Mouse (Mus musculus): ENCODE results near the gene Nln.
A peak's percentile ranks its signal among the peaks of the same experiment; 100 is the strongest.

The Nln gene

DNA sequence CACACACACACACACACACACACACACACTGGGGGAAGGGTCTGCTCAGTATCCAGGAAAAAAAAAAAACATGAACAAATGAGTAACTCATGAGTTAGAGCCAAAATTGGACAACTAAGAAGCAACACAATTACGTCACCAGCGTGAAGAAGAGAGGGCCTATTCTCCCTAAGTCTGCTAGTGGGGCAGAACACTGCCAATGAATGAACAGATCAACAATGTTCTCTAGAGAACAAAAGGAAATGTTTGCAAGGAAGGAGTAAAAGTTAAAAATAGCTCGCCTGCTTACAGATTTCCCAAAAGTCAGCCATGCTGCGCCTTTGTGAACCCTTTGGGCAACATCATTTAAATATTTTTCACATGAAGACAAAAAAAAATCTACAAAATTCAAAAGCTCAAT, 69.6 kb downstream of the Nln start:
- no peak for DNase-seq

DNA sequence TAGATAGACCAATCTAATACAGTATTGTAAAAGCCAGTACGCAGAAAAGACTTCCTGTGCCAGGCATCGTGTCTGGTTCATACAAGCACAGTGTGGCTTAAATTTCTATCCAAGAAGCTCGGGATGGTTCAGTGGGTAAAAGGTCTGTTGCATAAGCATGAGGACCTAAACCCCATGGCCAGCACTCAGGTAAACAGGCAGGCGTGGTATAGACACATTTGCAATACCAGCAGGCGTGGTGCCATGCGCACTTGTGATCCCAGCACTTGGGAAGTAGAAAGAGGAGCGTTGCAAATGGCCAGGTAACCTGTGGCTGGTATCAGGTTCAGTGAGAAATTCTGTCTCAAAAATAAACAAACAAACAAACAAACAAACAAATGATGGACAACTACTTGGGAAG, 70.5 kb downstream of the Nln start:
- DNase-seq = no peak

DNA sequence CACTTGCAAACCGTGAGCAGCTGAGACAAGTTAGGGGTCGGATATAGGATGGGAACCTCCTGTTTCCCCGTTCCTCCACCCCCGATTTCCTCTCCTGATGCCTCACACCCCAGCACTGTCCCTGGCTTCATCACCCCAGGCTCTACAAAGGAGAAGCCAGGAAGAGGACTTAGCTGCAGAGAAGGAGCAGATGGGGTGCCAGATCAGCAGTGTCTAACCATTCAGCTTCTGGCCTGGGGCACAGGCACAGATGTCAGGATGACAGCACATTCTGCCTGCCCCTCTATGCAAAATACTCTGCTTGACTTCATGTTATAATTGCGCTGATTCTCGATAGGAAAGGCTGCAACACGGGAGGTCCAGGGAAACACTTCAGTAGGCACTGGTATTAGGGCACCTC, 71.1 kb downstream of the Nln start:
- no peak for DNase-seq

DNA sequence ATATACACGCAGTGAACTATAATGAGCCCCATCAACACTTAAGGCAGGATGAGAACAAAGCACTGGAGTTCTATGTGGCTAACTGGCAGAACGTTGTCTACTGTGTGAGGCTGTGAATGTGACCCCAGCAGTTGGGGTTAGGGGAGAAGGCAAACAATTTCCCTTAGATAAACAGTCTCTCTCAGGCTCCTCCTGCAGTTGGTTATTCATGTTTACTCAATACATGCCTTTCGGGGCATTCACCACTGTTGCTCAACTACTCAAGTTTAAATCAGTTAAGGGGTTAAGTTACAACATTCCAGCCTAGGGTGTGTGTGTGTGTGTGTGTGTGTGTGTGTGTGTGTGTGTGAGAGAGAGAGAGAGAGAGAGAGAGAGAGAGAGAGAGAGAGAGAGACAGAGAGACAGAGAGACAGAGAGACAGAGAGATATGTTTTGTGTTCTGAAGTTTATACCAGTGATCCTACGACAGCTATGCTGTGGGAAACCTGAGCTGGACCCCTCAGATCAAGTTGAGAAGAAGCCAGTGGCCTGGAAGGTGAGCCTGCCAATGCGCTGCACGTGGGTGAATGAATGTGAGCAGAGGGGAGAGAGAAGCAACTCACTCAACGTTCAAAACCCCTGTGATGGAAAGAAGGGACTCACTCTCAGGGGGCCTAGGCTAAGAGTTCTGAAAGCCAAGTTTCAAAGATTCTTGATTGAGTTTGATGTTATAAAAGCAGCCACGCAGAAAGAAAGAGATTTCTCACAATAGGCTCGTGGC, 71.7 kb downstream of the Nln start:
- DNase-seq = no peak

DNA sequence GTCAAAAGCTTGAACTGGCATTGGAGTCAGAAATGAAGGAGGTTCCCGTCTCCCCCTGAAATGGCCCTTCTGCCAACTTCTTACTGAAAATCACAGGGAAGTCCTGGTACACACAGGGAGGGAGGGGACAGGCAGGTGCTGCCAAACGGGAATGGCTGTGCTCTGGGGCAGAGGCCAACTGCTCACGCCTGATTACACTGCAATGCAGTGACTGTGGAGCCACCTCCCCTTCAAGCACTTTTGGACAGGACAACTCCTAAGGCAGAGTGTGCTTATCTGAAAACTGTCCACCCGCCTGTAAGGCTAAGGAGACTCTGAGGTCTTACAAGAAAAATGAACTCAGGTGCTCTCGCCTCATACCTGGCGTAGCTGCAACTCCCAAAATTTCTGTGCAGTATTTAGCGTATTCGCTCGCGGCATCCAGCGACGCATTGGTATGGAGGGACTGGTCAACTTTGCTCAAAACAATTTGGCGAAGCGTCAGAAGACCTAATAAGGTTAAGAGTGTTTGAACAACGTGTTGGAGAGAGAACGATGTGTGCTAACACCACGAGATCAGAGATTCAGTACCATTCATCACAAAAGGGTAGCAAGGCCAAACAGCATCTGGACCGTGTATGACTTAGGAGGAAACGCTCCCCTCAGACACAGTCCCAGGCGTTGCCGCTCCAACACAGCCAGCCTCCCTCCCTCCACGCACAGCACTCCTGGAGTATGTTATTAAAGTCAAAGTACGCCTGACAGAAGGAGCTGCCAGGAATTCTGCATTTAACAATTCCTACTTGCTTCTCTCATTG, 72.7 kb downstream of the Nln start:
- no peak for DNase-seq

DNA sequence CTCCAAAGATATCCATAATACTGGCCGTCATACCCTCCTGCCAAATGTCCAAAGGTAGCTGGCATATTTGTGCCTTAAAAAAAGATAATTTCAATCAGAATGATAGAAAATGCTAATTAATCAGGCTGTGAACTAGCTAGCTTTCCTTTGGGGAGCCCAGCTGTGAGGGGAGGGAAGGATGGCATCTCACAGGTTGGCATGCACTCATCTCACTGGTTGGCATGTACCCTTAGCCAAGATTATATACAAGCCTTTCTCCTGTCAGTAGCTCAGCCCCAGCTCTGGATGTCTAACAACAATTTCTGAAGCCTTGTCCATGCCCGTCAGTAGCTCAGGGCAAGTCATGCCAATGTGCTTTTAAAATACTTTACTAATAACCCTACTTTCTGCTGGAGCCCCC, 73.8 kb downstream of the Nln start:
- DNase-seq = no peak

DNA sequence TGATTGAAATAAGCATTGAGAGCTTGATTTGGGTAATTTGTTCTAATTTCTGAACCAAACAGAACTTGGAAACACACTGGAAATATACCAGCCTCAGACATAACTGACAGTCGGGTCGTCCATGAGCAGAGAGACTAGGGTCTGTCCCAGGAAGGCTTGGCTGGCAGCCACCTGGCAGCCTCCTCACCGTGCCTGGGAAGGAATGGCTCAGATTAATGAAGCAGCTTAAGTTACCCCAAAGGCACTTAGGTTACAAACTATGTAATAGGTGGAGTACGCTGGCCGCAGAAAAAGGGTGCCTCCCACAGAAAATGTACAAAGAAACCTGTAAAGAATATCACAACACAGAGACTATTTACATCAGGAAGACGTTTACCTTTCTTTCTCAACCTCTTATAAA, 74.6 kb downstream of the Nln start:
- DNase-seq = no peak

DNA sequence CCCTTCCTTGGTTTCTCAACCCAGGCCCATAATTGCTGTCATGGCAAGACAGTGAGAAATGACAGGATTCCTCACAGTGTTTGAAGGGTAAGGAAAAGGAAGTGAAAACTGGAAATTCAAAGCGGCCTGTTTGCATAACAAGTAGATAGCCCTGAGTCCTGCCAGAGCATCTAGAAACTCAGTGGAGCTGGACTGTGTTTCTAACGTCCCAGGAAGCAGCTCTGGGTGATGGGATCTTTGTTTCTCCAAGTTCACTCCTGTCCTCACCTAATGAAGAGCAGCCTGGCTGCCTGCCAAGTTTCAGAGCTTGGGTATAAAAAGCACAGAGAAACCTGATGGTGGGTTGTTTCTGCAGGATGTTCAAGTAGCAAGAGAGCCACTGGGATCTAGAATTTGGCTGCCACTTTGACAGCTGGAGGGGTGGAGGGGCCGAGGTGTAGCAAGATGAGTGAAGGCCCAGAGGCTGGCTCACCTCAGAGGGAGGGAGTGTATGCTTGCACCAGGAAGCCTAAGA, 76.7 kb downstream of the Nln start:
- DNase-seq = no peak

DNA sequence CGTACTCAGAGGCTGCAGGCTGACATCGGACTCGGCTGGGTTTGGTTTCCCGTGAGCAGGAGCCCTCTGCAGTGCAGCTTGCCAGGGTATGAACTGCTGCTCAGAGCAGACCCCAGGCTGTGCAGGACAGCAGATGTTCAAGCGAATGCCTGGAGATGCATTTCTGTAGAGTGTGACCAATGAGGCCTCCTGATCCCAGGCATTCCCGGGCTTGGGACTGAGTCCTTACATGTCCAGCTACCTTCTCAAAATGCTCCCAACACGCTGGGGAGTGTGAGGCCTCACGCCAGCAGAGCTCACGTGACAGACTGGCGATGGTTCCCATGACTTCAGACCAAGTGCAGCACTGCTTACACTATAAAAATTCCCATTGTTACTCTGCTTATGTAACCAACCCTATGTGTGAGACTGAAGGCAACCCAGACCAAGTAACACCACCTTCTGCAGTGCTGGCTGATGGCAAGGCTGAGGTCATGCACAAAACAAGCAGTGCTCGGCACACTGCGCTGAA, 77.5 kb downstream of the Nln start:
- no peak for DNase-seq

DNA sequence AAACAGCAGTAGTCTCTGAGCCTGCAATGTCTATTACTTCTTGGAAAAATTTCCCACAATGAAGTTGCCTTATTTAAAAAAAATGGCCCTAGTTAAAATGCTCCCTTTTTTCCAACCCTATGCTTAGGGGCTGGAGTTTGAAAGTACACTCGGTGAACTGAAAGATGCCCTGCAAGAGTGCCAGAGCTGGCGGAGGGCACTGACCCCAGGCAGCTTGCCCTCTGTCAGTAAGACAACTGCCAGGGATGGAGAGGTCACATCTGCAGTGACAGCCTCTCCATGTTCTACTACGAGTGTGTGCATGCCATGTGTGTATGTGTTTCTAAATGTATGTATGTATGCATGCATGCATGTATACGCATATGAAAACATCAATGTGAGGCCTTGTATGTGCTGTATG, 78.5 kb downstream of the Nln start:
- DNase-seq = no peak

DNA sequence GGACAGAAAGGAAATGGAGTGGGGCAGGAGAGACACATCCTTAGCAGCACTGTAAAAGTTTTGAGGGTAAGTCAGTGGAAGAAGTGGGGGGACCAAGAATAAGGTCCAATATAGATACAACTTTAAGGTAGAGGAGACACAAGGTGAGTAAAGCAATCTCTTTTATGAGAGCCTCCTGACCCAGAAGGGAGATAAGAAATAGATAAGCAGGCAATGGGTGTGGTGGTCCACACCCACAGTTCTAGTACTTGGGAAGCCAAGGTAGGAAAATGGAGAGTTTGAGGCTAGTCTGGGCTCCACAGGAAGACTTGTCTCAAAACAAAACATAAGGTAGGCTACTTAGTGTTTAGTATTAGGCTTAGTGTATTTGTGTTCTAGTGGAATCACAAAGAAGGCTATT, 79.9 kb downstream of the Nln start:
- DNase-seq = no peak

DNA sequence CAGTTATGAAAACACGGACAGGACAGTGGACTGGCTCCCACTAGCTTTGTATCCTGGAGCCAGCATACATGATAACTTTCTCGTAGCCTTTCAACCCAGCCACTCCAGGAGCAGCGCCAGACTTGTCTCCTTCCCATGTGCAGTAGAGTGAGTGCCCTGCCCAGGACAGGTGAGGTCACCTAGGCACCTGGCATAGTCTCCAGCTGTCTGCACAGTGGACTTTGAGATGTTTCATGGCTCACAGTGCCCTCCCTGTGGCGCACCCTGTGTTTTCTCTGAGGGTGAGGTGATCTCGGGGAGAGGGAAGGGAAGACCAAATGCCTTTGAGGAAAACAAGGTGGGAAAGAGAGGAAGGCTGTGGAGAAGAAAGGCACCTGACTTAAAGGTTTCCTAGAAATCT, 80.3 kb downstream of the Nln start:
- DNase-seq = no peak

DNA sequence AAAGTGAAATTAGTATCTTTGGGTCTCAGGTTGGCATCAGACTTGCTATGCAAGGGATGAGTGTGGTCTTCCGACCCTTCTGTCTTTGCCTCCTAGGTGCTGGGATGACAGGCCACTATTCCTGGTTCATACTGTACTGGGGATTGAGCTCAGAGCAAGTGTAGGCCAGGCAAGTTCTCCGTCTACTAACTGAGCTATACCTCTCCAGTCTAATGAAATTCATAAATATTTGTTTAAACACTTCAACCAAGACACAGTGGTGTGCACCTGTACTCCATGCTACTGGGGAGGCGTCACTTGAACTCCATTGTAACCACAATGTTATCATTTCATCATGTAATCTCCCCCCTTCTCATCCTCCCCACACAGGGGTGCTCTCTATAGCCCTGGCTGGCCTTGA, 82.9 kb downstream of the Nln start:
- DNase-seq = no peak

DNA sequence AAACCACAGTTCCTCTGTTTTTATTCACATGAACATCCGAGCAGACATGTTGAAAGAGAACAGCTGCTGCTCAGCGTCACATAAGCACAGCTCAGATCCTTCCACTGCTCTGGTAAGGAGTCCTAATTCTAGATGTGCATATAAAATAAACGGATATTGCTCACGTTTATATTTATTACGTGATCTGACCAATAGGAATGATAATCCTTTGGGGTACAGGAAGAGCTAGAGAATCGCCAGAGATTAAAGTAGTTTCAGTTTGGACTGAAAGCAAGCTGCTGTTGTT, 83.8 kb downstream of the Nln start:
- DNase-seq = no peak

DNA sequence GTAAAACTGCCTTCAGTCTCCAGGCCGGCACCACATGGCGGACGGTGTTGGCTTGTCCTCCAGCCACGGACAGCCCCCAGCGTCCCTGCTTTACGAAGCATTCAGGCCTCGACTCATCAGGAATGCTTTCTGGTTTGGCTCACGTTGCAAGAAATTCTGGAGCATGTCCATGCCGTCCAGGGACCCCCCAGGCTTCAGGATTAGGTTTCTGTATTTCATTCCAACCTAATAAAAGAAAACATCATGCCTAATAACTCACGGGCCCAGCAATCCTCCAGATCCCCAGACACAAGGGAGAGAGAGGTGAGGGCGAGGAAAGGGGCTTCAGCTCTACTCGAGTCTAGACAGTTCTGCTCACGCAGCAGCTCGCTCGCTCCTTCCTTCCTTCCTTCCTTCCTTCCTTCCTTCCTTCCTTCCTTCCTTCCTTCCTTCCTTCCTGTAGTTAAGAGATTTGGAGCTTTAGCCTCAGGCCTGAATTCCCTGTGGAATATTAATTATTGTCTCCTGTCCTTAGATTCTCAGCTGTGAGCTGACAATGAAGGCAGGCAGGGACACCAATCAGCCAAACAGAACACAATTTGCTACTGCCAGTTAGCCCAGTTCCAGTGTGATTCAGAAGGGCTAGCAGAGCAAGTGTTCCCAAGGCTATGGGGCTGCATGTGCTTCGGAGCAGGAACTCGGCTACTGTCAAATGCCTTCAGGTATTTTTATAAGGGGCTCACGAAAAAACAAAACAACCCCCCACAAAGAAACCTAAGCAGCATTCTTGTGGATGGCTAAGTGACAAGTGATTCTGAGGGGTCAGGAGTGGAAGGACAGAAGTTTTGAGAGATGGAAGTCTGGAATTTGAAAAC, 84.3 kb downstream of the Nln start:
- peak; percentile 54 for DNase-seq

DNA sequence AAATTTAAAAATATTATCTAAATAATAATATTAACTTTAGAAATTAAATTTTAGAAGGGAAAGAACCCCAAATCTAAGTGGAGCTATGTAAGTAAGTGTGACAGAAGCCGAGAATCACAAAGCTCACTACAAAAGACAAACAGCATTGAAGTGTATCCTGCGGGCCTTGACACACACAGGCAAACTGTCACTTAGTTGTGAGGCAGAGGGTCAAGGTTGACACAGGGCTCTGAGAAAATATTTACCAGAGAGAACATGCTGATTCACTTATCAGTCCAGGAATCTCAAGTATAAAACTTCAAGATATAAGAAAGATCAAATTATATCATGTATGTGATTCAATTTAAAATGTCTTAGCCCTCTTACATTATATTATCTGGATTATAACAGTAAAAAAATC, 85.1 kb downstream of the Nln start:
- DNase-seq = no peak

DNA sequence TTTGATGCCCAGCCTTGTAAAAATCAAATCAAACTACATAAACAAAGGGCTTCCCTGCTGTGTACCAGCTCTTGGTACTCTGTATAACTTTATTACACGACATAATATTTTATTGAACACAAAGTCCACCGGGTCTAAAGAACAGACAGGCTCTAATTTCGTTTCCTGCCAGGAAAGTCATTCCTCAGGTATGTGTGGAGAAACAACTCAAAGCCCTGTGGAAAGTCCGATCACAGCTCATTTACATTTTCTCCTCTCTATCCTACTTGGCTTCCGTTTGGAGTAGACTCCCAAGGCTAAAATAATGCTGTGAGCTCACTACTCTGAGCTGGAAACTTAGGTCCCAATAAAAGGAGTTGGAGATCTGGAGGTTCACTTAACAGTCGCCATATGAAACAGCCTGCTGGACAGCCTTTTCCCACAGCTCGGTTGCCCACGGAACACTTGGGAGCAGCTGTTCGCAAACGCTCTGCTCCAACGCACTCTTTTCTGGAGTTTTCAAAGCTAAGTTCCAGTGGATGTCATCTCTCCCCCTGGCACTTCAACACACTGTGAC, 86.0 kb downstream of the Nln start:
- peak; percentile 34 for DNase-seq

DNA sequence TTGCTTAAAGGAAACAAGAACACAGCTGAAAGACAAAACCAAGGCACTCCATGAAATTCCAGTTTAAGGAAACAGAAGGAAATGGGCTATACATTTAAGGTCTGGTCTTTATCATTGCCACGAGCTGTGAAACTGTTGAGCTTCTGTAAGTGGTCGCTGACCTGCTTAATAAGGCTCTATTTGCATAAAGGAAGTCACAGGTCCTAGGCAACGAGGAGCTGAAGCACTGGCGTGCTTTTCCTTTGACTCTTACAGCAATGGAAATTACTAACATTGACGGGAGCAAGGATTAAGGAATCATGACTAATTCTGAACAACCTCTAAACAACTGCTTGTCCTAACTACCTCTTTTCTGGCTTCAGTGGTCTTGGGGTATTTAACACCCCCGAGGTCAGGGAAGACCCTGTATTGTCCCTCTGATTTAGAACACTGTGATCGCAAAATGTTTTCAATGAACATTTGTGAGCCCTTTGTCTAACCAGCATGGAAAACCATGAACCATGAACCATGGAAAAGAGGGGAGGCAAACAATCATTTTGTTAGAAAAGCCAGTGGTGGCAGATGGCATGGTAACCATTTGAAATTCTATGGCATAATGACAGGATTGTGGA, 90.8 kb downstream of the Nln start:
- DNase-seq = peak; percentile 44

DNA sequence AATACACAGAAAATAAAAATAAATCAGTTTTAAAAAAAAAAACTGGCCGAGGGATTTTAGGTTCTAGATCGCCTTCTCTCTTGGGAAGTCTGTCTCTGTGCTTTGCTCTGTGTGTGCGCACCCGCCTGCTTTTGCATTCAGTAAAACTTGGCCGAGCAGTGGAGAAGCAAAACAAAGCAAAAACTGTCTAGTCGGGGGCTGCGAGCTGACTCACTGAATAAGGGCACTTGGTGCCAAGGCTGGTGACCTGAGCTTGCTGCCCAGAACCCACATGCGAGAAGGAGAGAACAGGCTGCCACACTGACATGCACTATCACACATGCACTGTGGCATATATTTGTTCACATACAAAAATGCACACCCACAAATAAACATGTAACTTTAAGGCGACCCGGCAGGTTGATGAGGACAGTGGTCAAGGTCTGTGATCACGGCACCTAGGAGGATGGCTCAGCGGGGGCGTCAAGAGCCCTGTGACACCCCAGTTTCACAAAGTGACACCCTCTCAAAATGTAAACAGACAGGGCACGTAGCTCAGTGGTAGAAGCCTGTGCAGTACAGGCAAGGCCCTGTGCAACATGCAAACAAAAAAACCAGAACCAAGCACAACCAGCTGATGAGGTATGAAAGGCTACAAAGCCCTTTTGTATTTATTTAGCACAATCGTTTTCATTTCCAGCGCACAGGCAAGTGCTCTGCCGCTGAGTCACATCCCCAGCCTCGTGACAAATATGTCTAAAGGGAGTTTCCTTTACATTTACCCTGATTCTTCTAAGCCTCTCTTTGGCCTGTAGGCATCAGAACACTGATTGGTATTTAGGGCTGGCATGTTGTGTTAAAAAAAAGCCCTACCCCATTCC, 93.9 kb downstream of the Nln start:
- DNase-seq = no peak

DNA sequence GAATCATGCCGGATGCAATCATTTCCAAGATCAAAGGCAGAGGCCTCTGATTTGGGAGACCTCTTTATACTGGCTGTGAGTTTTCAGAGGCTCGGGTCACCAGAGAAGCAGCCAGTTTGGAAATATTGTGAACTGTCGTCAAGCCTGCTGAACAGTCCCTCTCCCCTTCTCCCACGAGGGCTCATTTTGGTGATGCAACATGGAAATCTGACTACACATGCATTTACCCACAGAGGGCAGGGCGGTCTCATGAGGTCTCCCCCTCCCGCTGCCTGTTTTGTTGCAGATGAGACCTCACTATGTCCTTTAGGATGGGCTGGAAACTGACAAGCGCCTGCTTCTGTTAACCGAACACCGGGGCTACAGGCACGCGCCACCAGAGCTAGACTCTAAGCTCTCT, 95.4 kb downstream of the Nln start:
- no peak for DNase-seq

DNA sequence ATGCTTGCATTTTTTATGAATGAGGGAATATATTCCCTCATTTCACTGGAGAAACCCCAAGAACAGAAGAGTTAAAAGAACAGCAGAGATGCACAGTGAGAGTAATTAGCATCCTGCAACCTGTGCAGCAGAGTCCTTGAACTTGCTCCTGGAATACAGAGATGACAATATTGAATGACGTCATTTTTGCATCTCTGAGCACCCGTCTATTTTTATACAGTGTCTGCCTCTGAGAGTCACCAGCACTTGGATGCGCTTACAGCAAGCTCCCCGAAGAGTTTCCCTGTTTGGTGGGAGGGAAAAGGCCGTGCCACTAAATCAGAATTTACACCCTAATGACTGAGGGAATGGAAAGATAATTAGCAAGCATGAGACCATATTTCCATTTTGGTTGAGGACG, 96.0 kb downstream of the Nln start:
- no peak for DNase-seq

All from embryo, embryonic 11 days (tissue).